Mouse (Mus musculus): ENCODE results near the gene Agtr1a. TPM values are rescaled to one million over a fixed set of nuclear protein-coding genes. Genes with fewer than 3 reads are reported as not detected.

The Agtr1a gene
- total RNA-seq (2017) = 2.4 TPM in 1 of 2 replicates, not detected in the other

DNA sequence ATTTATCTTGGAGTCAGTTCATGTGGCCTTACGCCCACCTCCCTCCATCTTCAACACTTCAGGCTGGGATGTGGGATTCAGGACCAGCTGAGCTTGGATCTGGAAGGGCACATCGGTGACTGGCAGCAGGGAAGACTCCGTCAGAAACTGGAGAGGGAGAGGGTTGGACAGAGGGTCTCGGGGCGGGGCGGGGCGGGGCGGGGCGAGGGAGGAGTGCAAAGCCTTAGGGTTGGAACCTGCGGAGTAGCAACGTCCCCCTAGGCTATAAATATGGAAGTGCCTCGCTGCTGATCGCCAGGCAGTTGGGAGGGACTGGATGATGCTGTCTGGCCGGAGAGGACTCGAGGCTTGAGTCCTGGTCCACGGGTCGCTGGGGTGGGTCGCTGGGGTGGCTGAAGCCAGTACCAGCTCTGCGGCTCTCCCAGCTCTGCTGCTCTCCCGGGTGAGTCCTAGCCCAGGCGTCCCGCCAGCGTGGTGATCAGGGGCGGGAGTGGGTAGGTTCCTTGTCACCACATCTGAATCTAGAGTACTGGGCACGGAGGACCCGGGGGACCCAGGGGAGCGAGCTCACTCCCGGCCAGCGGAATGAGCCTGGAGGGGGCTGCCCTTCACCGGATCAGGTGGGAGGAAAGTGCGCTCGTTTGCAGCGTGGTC lies at the start of gene Agtr1a:
Gene Agtr1a, plus strand, starts transcription at position 294 of the 654 bp plus-strand sequence.
- ATAC-seq (replicated peaks; ENCODE audit: low read depth, poor library complexity, severe bottlenecking) = peak; percentile 48

DNA sequence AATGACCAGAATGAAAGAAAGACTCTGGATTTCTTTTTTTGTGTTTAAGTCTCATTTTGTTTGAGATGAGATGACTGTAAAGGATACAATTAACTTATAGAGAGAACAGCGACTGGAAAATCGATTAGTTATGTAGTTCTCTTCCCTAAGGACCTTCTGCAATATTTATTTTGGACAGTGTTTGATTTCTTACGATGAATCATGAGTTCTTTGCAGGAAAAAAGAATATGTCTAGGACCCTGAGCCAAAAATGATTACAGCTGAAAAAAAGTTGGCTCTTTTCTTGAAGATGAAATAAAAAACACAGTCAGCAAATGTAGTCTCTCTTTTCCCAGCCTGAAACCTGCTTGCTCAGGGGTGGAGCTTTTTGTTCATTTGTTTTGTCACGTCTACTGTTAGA lies 26.0 kb upstream of the Agtr1a start:
- ATAC-seq (replicated peaks; ENCODE audit: low read depth, poor library complexity, severe bottlenecking) = no peak

DNA sequence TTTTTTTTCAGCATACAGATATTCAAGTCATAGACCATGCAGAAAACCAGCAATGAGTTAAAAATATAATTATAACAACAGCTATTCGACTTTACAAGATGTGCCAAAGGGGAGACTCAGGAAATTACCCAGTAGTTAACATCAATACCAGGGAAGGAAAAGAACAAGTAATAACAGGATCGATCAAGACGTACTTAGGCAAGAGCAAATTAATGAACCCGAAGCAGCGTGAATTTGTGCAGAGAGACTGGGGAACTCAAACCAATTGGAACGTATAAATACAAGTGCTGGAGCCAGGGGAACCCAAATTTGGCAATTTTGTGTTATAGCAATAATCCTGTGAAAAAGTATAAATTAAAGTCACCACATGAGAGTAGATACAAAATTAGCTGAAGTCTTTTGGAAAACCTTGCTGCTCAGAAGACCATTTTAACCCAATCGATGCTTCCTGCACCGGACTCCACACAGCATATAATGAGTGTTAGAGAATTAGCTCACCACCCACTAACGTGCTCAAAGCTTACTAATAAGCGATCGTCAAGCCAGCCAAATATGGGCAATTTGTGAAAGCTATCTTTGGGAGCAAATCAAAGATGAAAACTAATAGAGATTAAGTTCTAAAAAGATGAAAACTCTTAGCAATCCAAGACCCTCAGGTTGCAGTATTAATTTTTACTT lies 11.4 kb upstream of the Agtr1a start:
- no peak for ATAC-seq (replicated peaks; ENCODE audit: low read depth, poor library complexity, severe bottlenecking)

DNA sequence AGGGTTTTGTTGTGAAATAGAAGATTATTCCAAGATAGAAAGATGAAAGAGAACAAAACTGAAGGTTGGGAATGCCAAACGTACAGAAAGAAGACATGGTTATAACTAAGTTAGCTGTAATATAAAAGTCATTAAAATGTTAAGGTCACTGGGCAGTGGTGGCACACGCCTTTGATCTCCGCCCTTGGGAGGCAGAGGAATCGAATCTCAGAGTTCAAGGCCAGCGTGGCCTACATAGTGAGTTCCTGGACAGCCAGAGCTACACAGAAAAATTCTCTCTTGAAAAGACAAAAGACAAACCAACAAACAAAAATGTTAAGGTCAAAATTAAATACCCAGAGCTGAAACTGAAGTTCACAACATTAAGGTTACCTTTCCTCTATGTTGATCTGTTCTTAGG lies 5.2 kb upstream of the Agtr1a start:
- ATAC-seq (replicated peaks; ENCODE audit: low read depth, poor library complexity, severe bottlenecking) = no peak

DNA sequence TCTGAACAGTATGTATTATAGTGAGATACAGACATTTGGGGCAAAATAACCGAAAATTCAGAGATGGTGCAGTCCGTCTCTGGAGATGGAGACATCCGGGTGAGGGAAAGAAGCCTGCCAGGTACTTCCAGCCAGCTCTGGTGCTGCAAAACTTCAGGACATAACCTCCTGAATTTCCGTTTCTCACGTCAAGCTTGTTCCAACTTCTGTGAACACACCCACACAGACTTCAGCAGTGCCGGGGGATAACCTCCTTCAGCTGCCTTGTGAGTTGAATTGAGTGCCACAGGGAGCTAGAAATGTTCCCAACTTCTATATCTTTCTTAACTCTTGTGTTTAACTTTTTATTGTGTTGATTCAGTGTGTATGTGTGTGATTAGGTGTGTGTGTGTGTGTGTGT lies 4.4 kb upstream of the Agtr1a start:
- ATAC-seq (replicated peaks; ENCODE audit: low read depth, poor library complexity, severe bottlenecking) = no peak

DNA sequence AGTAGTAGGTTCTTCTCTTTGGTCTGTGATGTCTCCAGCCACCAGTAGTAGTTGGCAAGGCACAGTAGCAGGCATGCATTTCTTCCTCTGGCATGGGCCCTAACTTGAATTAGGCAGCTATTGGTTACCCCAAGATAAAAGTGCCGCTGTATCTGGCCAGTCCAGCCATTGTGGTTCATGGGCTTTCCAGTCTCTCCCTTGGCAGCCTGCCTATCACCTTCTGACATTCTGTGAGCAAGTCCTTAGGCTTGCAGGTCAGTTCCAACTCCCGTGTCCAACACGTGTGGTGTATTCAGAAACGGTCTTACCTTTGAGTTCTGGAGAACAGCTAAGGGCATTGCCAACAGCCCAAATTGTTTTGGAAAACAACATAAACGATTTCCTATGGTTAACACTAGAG lies 3.7 kb upstream of the Agtr1a start:
- peak; percentile 66 for ATAC-seq (replicated peaks; ENCODE audit: low read depth, poor library complexity, severe bottlenecking)

DNA sequence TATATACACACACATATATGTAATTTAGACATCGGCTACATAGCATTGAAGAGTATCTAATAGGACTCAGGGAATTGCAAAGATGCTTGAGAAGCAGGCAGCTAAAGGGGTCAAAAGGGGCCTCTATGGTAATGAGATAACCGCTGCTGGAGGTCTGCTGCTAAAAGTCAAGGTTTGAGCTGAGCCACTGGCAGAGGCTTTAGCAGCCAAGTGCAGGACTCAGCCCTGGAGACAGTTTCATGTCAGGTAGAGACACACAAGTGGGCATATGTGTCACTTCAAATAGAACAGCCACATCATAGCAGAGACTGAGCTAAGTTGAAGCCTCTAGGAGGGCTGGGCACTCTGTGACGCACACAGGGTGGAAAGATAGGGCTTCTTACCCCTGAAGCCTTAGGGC lies 1.6 kb upstream of the Agtr1a start:
- ATAC-seq (replicated peaks; ENCODE audit: low read depth, poor library complexity, severe bottlenecking) = no peak

DNA sequence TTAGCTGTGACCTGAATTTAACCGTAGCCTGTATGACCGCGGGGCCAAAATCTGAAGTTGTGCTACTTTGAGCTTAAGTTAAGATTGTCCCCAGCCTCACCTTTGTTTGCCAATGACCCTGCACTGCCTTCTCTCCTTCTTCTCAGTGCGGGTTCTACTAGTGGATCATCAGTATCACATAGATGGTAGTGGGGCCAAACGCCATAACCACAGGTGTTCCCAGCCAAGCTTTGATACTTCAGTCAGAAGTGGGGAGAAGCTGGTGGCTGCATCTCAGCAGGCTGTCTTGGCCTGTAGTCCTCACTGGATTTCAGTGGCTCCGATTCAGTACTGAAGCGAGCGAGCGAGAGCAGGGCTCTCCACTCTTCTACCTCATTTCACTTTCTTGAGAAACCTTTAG lies 672 bp downstream of the Agtr1a start:
- ATAC-seq (replicated peaks; ENCODE audit: low read depth, poor library complexity, severe bottlenecking) = no peak

DNA sequence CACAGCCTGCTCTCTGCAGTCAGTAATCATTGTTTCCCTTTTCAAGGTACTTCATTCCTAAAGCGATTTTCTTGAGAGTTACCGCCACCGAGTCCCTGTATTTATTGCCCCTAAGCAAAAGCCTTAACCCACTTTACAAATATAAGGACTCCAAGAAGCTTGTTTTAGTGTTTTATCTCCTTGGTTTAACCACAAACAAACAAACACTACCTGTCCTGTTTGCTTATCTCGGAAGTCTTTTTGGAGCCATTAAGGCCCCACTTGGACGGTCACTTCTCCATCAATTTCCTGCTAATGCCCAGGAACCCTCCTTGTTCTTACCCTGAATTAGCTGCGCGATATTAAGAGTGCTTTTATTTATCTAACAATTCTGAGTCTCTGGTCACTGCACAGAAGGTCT lies 1.4 kb downstream of the Agtr1a start:
- ATAC-seq (replicated peaks; ENCODE audit: low read depth, poor library complexity, severe bottlenecking) = no peak

DNA sequence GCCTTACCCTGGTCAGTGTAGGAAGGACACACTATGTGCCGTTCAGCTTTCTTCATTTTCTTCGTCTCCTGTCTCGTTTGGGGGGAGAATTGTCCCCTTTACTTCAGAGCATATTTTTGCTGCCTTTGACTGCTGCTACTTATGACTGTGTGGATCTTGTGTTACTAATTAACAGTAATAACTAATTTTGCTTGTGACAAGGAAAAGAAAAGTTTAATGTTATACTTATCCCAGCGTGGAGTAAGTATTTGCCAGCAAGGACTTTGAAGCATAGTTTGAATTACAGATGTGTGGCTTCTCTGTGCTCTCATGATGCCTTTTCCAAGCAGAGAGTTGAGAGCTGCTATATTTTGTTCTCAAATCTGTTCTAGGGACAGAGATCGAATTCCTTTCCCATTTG lies 2.3 kb downstream of the Agtr1a start:
- no peak for ATAC-seq (replicated peaks; ENCODE audit: low read depth, poor library complexity, severe bottlenecking)

DNA sequence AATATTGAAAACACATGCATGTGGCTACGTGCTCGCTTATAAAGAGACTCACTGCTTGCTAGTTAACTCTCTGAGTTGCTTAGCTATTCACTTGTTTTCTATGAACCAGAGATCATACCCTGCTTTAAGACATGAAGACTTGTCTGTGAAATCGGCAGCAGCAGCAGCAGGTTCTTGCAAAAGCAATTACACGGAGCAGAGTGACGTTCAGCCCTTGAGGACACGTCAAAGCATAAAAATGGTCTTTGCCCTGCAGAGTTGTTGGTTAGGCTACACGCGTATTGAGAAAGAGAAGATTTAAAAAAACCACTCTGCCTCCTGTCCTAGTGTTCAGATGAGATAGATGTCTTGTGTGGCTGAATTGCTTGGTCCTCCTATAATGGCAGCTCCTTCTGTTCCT lies 3.7 kb downstream of the Agtr1a start:
- ATAC-seq (replicated peaks; ENCODE audit: low read depth, poor library complexity, severe bottlenecking) = no peak

DNA sequence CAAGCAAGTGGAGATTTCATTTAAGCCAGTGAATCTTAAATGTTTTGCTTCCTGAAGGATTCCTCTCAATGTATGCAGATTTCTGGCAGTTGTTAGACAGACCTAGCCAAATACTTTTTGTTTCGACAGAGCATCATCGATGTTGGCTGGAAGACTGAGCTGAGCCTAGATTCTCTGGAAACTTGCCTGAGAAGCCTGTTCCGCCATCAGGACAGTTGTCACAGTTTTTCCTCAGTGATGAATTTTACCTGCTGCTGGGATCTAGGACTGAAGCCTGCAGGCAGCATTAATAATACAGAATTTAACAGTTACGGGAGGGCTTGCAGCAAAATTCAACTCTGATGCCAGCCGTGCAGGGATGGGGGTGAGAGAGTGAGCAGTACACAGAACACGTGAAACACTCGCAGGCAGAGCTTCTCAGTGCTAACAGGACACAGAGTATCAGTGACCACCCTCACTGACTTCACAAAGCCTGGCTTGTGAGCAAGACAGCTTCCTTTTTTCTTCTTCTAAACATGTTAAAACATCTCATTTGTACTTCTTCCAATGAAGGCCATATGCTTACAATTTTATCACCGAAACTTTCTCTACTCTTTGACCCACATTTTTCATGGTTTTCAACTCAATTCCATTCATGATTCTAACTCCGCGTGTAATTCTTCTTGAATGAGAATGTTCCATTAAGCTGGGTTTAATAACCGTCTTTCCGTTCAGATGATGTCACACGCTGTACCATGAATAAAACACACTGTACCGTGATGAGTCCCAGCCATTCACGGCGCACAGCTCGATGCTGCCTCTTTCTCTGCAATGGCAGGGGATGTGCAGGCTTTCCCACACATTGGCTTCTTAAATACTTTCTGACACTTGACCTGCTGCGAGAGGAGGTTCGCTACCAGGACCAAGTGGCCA lies 6.0 kb downstream of the Agtr1a start:
- ATAC-seq (replicated peaks; ENCODE audit: low read depth, poor library complexity, severe bottlenecking) = no peak

DNA sequence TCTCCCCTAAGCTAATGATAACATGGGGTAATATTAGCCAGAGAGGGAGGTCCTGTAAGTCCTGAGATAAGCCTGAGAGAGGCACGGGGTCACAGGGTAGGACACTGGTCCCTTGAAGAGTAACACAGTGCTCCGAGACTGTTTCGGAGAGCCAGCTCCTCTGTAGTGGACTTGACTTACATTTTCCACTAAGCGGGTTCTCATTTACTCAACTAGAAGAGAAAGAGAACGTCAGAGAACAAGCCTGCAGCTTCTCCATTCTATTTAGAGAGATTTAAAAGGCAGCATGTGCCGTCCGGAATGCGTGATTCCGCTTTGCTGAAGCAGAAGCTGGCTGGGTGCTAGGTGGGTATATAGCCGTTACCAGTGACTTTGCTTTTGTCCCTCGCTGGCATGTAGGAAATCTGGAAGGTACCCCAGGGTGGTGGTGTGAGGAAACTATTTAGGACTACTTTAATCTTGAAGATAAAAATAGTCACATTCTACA lies 9.2 kb downstream of the Agtr1a start:
- no peak for ATAC-seq (replicated peaks; ENCODE audit: low read depth, poor library complexity, severe bottlenecking)

DNA sequence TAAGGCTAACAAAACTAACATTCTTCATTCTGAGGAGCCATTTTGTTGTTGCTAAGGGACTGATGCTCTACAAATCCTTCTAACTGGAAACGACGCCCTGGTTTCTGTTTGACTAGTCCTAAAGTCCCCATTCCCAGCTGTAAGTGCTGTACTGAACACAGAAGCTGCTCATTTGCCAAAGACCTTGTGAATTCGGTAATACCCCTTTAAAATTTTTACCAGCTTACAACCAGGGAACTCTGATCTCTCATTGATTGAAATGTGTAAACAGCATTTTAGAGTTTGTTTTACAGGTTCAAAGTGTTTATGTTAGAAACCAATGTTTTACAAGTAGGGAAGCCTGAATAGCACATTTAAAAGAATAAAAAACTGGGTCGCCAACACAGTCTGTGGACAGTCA lies 10.6 kb downstream of the Agtr1a start:
- ATAC-seq (replicated peaks; ENCODE audit: low read depth, poor library complexity, severe bottlenecking) = no peak

DNA sequence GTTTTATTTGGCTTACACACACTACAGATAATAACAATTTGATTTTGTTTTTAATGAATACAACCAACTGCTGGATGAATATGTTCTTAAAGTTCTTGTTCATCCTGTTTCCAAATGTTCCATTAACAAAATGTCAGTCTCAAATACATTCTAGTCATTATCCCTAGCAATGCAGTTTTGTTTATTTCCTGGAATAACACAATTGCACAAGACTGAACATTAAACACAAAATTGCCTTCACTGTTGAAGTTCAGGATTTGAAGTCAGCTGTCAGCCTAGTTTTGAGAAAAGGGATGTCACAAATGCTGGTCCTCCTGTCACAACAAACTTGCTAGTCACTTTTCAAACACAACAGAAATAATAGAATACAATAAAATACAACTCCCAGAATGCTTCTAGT lies 12.1 kb downstream of the Agtr1a start:
- ATAC-seq (replicated peaks; ENCODE audit: low read depth, poor library complexity, severe bottlenecking) = no peak

DNA sequence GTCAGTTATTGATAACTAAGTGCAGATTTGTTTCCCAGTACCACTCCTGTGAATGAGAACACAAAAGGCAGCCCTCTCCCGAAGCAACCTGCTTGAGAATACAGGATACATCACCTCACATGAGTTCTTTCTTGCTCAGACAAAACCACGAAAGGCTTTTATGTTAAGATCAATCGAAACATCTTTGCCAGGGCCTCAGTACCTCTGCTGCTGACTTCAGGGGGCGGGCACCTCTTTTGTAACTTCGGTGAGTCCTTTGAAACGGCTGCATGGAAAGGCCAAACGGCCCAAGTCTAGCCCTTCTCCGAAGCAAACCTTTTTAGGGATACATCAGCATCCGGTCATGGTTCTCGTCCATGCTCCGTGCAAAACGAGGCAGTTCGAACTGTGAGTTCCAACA lies 15.7 kb downstream of the Agtr1a start:
- ATAC-seq (replicated peaks; ENCODE audit: low read depth, poor library complexity, severe bottlenecking) = no peak

DNA sequence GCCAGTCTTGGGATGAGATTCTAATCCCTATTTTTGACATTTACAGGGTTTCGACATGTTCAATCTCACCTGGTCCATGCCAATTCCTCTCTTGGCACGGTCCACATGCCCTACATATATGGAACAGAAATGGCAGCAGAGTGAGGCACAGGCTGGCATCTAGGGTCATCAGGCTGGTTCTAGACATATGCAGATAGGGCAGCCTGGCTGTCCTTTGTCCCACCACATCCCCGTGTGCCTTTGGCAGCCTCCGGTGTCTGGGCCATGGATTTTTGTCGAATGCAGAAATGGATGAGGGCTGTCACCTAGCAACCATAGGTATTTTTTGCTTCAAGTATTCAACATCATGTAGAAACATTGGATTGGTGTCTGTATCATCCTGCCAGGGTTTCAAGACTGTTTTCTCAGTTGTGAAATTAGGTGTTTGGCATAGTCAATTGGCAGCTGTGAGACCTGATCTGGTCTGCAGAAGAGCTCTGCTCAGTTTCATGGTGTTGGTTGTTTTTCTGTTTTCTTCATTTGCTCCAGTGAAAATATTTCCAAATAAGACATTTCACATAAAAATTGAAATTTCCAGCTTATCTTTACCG lies 18.8 kb downstream of the Agtr1a start:
- no peak for ATAC-seq (replicated peaks; ENCODE audit: low read depth, poor library complexity, severe bottlenecking)

DNA sequence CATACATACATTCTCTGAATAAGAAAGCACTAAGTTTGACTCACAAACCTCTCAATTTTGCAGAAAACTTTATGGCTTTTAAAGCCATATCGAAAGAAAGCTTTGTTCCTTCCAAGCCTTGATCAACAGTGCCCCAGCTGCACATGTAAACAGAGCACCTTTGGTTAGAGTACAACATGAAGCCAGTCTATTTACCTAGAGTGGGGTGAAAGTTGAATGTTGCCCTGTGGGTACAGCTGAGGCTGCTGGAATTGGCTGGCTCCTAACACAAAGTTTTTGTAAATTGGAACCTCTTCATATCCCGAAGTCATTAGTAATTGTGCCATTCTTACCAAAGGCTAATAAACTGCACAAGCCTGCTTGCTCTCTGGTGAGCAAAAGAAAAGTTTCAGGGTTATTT lies 19.7 kb downstream of the Agtr1a start:
- no peak for ATAC-seq (replicated peaks; ENCODE audit: low read depth, poor library complexity, severe bottlenecking)

DNA sequence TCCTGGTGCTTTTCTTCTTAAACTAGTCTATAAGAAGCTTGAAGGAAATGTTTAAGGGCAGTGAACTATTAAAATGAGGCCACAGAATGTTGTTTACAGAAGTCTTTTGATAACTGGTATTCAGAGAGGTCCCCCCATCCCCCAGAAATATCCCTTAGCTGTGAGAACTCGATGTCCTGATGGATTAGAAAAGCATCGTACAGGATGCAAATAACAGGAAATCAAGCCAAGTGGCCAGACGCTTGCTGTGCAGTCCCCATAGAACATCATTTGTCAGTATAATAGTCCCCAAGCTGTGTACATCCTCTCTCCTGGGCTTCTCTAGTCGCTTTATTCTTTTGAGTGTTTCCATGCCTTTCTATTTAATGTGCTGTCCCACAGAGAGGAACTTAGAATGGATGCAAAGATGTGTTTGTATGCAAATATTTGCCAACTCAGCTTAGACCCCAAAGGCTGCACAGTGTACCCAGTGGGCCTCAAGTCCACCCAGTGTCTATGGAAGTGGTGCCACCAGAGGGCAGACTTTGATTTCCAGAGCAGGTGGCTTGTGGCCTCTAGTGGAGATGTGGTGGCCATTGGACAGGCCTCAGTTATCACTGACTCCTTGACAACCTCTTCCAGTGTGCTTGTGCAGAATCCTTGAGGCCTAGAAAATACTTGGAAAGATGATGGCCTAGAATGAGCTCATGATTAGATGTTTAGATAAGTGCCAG lies 22.4 kb downstream of the Agtr1a start:
- ATAC-seq (replicated peaks; ENCODE audit: low read depth, poor library complexity, severe bottlenecking) = no peak

DNA sequence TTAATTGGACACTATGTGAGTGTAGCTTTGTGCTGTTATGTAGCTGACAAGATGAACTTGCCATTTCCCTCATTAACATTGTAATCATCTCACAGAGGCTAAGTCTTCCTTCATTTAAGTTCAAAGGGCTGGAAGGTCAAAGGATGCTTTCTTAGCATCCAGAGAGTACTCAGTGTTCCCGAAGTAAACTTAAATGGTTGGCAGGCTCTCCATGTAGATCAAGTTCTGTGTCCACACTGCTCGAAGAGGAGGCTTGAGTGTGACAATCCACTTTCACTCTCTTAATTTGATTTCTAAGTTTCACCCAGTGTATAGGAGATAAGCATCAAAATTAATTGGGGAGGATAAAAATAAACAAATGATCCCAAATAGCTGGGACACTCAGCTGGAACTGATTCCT lies 23.6 kb downstream of the Agtr1a start:
- ATAC-seq (replicated peaks; ENCODE audit: low read depth, poor library complexity, severe bottlenecking) = no peak

All from common myeloid progenitor, adult 5-6 weeks (primary cell).